Mouse (Mus musculus): Measurements from ENCODE around the gene Tma7. TPM values are rescaled to one million over a fixed set of nuclear protein-coding genes. Genes with fewer than 3 reads are reported as not detected.

Tma7 gene
- total RNA-seq, 2 experiments from 2014 or later: 241 to 249 TPM

- intact Hi-C loops (cut with DNase I): no loop called here
- DNase-seq: peak; percentile 89 to 91
These were observed 8.5 kb downstream of the Tma7 start, which contains the start of gene Atrip for GRCm38 (mm10) chr9:109073661-109074573. Gene Atrip, minus strand, starts transcription at chr9:109074124.

- intact Hi-C loops (cut with DNase I): no loop called here
- no peak for DNase-seq
These were observed 14.2 kb downstream of the Tma7 start for GRCm38 (mm10) chr9:109068095-109068735.

GRCm38 (mm10) chr9:109060898-109061295 is 21.5 kb downstream of the Tma7 start:
- DNase-seq: no peak
- intact Hi-C loops (cut with DNase I): no loop called here

GRCm38 (mm10) chr9:109060184-109060897 is 22.0 kb downstream of the Tma7 start:
- no peak for DNase-seq
- intact Hi-C loops (cut with DNase I): no loop called here

GRCm38 (mm10) chr9:109059136-109059903 is 23.1 kb downstream of the Tma7 start, which contains the start of gene Trex1:
Gene Trex1, minus strand, starts transcription at chr9:109059734.
- peak; percentile 88 to 93 for DNase-seq
- intact Hi-C loops (cut with DNase I): loop anchor here (1.0 to 5.0 kb wide), 3 partner anchors 21 to 122 kb away; partner anchors contain the start of genes Shisa5 and Uqcrc1

- DNase-seq: no peak
- intact Hi-C loops (cut with DNase I): loop anchor here (2.0 to 5.0 kb wide), 2 partner anchors 19 to 121 kb away; partner anchors contain the start of genes Shisa5 and Uqcrc1
These were observed 24.2 kb downstream of the Tma7 start for GRCm38 (mm10) chr9:109058006-109058765.

GRCm38 (mm10) chr9:109057543-109057942 is 24.8 kb downstream of the Tma7 start:
- intact Hi-C loops (cut with DNase I): loop anchor here (5.0 kb wide), 1 partner anchor 120 kb away; the partner anchor contains the start of gene Uqcrc1
- no peak for DNase-seq

- intact Hi-C loops (cut with DNase I): loop anchor here (5.0 kb wide), 1 partner anchor 120 kb away; the partner anchor contains the start of gene Uqcrc1
- DNase-seq: no peak
These were observed 25.5 kb downstream of the Tma7 start for GRCm38 (mm10) chr9:109056916-109057315.

- intact Hi-C loops (cut with DNase I): loop anchor here (5.0 kb wide), 1 partner anchor 119 kb away; the partner anchor contains the start of gene Uqcrc1
- no peak for DNase-seq
These were observed 26.2 kb downstream of the Tma7 start for GRCm38 (mm10) chr9:109056081-109056690.

GRCm38 (mm10) chr9:109055271-109056030 is 26.9 kb downstream of the Tma7 start:
- intact Hi-C loops (cut with DNase I): loop anchor here (5.0 kb wide), 1 partner anchor 118 kb away; the partner anchor contains the start of gene Uqcrc1
- DNase-seq: no peak

GRCm38 (mm10) chr9:109054712-109055111 is 27.7 kb downstream of the Tma7 start:
- intact Hi-C loops (cut with DNase I): loop anchor here (5.0 kb wide), 1 partner anchor 117 kb away; the partner anchor contains the start of gene Uqcrc1
- DNase-seq: peak; percentile 64 to 70

GRCm38 (mm10) chr9:109053851-109054250 is 28.5 kb downstream of the Tma7 start:
- no peak for DNase-seq
- intact Hi-C loops (cut with DNase I): no loop called here

- no peak for DNase-seq
- intact Hi-C loops (cut with DNase I): no loop called here
These were observed 29.0 kb downstream of the Tma7 start for GRCm38 (mm10) chr9:109053366-109053765.

- intact Hi-C loops (cut with DNase I): loop anchor here (1.0 kb wide), 1 partner anchor 12 kb away; no protein-coding TSS in a partner anchor
- DNase-seq: no peak
These were observed 29.7 kb downstream of the Tma7 start for GRCm38 (mm10) chr9:109052490-109053260.

GRCm38 (mm10) chr9:109051651-109052489 is 30.5 kb downstream of the Tma7 start:
- intact Hi-C loops (cut with DNase I): loop anchor here (1.0 kb wide), 1 partner anchor 12 kb away; no protein-coding TSS in a partner anchor
- DNase-seq: no peak

GRCm38 (mm10) chr9:109051011-109051501 is 31.3 kb downstream of the Tma7 start:
- no peak for DNase-seq
- intact Hi-C loops (cut with DNase I): no loop called here

Data from heart, postnatal 36 days (tissue).